Mouse (Mus musculus): ENCODE measurements around the gene 1700066M21Rik. TPM values are rescaled to one million over a fixed set of nuclear protein-coding genes. Genes with fewer than 3 reads are reported as not detected.

The 1700066M21Rik gene
- 4.4 to 8.7 TPM (median 6.0 TPM) in 4 replicates for total RNA-seq (2023; ENCODE audit: inconsistent age)

GRCm38 (mm10) chr1:57377376-57378341 is at the start of gene 1700066M21Rik:
Gene 1700066M21Rik (plus strand): TSS chr1:57377620.

GRCm38 (mm10) chr1:57406187-57407151 is 29.0 kb downstream of the 1700066M21Rik start, which contains the start of the genes Maip1 and Tyw5:
Gene Maip1 (plus strand): TSS chr1:57406328.
Gene Tyw5 (minus strand): TSS chr1:57407101.

Other genes with a start within 250 kb of the 1700066M21Rik start
- gene Maip1, start 28.7 kb downstream of the 1700066M21Rik start, total RNA-seq (2023; ENCODE audit: inconsistent age): 15.6 to 18.6 TPM (median 17.2 TPM) in 4 replicates
- gene Tyw5, start 29.5 kb downstream of the 1700066M21Rik start, total RNA-seq (2023; ENCODE audit: inconsistent age): 18.2 to 21.3 TPM (median 19.7 TPM) in 4 replicates